Mouse (Mus musculus) gastrocnemius, postnatal 36 days (tissue): ENCODE measurements around the gene Prr19. TPM values are rescaled to one million over a fixed set of nuclear protein-coding genes. Genes with fewer than 3 reads are reported as not detected.
A peak's percentile ranks its signal among the peaks of the same experiment; 100 is the strongest.
"Not testable (repeated sequence)": the region's sequence is repeated elsewhere in the genome, so short reads cannot be mapped to it uniquely, and the experiment has no call there.

Source experiments
- DNase-seq, 2 experiments: peaks; one replicate each; pipeline ENCODE4 v3.0.0; 2022
- intact Hi-C: fragments of 180-260 bp; cut with DNase I; formaldehyde crosslinking; loops from one replicate; pipeline ENCODE4 v1.15.1; 2025
- long read RNA-seq, 2 experiments: library from polyadenylated mRNA; stranded (forward); transcript quantifications; one replicate each; pipeline ENCODE4 v2.0.0; 2021
- total RNA-seq, 2 experiments: library from RNA; stranded (reverse); gene quantifications; 2 replicates each; pipeline ENCODE4 v1.2.3; 2021

Prr19 gene
- not detected for total RNA-seq
- long read RNA-seq, experiment 1 = 0 reads
- long read RNA-seq, experiment 2 = 0 reads

DNA sequence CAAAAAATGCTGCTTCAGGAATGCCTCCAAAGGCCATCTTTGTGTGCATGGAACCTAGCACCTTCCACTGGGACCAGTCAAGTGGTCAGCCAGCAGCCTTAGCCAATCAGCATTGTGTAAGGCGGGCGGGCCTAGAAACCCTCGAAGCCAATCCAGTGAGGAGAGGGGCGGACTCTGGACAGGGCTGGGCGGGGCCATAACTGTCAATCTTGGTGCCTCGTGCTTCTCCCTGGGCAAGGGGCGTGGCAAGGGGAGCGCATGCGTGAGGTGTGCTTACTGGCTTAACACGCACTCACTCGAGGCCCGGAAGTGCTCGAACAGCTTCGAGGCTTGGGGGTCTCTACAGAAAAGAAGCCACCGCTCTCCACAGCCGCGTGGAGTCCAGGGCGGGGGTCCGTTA, at the start of gene Prr19:
Gene Prr19 (plus strand): TSS at position 349 of the 400 bp plus-strand sequence.
- intact Hi-C loops = no loop called here
- no peak for DNase-seq

DNA sequence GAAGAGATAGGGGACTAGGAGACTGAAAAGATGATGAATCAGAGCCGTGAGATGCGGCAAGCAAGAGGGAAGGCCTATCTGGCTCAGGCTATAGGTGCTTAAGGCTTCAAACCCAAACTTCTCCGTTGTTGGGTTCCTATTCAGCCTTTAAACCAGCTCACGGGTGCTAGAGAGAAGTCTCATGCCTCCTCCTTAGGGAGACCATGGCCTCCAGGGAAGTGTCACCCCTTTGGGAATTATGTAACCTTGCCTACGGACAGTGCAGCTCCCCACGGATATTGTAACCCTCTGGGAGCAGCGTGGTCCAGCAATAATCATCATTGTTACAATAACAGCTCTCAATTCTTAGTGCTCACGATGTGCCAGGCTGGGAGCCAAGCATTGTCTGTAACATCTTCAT, 49.4 kb upstream of the Prr19 start:
- no peak for DNase-seq
- intact Hi-C loops = no loop called here

DNA sequence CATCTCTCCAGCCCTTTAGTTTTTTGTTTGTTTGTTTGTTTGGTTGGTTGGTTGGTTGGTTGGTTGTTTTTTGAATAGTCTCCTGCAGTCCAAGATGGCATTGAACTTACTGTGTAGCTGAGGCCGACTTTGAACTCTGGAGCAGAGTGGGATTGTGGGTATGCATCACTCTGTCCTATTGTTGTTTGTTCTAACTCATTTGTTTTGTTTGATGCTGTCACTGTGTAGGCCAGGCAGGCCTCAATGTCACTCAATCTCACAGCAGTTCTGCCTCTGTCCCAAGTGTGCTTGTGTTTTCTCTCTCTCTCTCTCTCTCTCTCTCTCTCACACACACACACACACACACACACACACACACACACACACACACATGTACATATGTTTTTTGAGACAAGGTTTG, 39.3 kb upstream of the Prr19 start:
- intact Hi-C loops = no loop called here
- DNase-seq = no peak

DNA sequence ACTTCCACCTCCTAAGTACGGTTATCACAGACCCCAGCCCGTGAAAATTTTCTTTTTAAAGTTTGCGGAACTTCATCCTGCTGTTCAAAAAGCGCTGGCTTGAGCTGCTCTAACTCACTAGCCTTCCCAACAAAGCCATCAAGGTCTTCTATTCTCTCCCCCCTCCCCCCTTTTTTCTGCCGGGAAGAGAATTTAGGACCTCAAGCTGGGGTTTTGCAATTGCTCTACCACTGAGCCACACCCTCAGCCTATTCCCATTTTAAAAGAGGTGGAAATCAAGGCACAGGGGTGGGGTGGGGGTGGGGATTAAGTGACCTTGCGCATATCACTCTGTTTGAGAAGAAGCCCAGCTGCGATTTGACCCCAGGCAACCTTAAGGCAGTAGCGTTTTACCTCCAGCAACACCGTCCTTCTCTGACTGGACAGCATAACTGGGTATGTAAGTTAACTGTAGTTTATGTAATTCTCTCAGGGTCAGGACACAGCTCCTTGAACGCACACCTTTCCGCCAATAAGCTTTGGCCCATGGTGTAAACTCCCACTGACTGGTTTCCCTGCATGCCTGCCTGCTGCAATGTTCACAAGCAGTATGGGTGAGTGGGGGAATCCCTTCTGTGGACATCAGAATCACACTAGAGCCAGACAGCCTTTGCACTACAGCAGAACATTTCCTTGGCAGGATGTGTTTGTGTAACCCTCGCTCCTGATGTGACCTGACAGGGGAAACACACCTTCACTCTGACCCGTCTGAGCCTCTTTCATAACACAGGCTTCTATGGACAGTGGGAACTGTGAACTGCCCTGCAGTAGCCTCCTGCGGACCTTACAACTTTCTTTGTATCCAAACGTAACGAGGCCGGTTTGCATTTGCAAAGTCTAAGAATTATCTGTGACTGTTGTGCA, 37.0 kb upstream of the Prr19 start:
- intact Hi-C loops = no loop called here
- DNase-seq = no peak

GRCm38 (mm10) chr7:25265743-25266142, 35.5 kb upstream of the Prr19 start:
- intact Hi-C loops, DNase-seq: not testable (repeated sequence)

DNA sequence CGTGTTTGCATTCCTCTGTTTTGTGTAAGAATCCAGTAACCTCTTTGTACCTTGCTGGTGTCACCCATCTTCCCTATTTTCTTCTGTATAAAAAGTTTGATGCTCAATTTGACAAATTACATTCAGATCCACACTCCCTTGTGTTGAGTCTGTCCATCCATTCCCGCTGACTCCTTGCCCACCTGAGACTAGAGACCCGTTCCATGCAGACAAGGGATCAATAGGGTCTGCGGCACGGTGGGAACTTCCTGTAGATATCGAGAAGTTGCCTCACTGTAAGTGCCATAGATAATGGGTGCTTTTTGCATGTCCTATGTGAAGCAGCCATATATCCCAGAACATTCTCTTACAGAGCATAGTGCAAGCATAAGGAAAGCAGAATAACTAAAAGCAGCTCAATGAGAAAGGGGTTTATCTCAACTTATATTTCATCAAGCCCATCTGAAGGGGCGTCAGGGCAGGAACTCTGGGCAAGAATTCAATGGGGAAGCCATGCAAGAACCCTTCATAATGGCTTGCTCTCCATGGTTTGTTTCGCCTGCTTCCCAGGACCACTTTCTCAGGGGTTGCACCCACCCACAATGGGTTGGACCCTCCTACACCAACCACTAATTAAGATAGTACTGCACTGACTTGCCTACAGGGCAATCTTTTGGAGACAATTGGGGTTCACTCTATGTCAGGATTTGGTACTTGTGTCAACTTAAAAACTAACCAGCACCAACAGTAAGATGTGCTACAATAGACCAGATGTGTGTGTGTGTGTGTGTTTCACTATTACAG, 34.8 kb upstream of the Prr19 start:
- intact Hi-C loops = no loop called here

GRCm38 (mm10) chr7:25267301-25267750, 33.9 kb upstream of the Prr19 start, which contains the start of gene Cic:
Cic (plus strand) TSS chr7:25267704.
- intact Hi-C loops = no loop called here
- peak in 1 of 2 experiments; percentile 97 for DNase-seq

More for the DNA sequence above, 34.8 kb upstream of the Prr19 start:
- no peak for DNase-seq

GRCm38 (mm10) chr7:25267751-25268463, 33.3 kb upstream of the Prr19 start:
- DNase-seq = peak; percentile 98
- intact Hi-C loops = no loop called here

- DNase-seq = no peak
- intact Hi-C loops = no loop called here
Observed at GRCm38 (mm10) chr7:25268588-25268987, 32.6 kb upstream of the Prr19 start.

DNA sequence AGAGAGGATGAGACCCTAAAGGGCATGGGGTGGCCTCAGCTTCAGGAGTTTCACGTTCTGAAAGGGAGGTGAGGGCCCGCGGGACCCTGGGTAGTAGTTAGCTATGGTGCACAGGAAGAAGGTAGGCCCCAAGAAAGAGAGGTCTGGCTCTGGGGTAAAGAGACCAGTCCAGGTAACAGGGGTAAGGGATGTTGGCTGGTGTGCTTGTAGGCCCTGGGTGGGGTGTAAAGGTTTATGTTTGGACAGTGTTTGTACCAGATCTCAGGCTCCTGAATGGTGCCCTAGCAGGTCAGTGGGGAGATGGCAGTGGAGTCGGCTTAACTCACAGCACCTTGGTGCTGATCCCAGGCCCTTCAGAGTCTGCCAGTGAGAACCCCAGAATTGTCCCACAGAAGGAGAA, 32.2 kb upstream of the Prr19 start:
- intact Hi-C loops = no loop called here
- DNase-seq = peak in 1 of 2 experiments; percentile 15

DNA sequence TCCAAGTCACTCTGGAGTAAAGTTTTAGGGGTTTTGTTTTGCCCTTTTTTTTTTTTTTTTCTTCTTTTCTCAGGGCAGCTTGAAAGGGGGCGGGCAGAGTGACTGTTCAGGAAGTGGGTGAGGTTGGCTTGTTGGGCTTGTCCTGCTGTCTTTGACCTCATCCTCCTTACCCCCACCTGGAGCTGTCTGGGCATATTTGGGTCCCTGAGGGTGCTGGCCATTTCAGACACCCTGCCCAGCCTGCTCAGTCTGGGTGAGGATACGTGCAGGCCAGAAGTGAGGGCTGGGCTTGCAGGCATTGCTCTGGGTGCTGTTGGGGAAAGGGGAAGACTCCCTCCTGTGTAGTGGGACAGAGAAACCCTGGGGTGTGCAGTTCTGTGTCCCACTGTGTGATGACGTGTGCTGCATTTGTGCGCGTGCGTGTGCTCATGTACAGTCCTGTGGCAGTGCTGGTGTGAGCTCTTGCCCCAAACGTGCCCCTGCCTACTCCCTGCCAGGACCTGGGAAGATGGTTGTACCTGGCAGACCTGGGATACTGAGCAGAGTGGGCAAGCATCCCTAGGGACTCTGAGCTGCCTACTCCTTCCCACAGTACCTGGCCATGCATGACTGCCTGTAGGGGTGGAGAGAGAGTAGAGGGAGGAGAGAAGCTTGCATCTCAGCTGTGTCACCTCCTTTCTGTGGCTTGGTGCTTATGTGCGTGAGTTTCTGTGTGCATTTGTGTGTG, 31.5 kb upstream of the Prr19 start:
- DNase-seq = peak in 1 of 2 experiments; percentile 22
- intact Hi-C loops = loop anchor here (2.0 kb wide), 1 partner anchor 25 kb away; no protein-coding TSS in a partner anchor

DNA sequence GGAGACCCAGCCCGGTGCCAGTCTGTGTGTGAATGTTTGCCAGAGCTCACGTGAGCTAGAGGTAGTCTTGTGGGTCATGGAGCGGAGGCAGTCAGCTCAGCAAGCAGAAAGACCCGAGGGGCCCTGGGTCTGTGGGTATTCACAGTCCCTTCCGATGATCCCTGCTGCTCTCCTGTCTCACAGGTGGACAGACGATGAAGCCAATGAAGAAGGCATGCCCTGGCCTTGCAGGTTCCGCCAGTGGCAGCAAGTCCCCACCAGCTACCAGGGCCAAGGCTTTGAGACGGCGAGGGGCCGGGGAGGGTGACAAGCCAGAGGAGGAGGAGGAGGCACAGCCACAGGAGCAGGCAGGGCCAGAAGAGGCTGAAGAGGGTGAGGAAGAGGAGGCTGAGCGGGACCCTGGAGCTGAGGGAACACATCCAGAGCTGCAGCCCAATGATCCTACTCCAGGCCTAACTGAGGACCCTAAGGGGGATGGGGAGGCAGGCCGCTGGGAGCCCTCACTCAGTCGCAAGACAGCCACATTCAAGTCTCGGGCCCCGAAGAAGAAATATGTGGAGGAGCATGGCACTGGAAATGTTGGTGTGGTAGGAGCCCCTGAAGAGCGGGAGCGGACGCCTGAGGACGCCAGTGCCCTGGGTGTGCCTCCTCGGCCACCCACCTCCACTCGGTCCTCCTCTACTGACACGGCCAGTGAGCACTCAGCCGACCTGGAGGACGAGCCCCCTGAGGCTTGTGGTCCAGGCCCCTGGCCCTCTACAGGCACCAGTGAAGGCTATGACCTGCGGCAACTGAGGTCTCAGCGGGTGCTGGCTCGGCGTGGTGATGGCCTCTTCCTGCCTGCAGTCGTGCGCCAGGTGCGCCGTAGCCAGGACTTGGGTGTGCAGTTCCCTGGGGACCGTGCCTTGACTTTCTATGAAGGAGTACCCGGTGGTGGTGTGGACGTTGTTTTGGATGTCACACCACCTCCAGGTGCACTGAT, 30.3 kb upstream of the Prr19 start:
- intact Hi-C loops = loop anchor here (2.0 kb wide), 1 partner anchor 26 kb away; no protein-coding TSS in a partner anchor
- DNase-seq = peak in 1 of 2 experiments; percentile 13

GRCm38 (mm10) chr7:25271651-25272444, 29.4 kb upstream of the Prr19 start:
- DNase-seq = peak in 1 of 2 experiments; percentile 13
- intact Hi-C loops = loop anchor here (2.0 kb wide), 1 partner anchor 27 kb away; no protein-coding TSS in a partner anchor

- intact Hi-C loops = no loop called here
- no peak for DNase-seq
Observed at GRCm38 (mm10) chr7:25272445-25273258, 28.6 kb upstream of the Prr19 start.

DNA sequence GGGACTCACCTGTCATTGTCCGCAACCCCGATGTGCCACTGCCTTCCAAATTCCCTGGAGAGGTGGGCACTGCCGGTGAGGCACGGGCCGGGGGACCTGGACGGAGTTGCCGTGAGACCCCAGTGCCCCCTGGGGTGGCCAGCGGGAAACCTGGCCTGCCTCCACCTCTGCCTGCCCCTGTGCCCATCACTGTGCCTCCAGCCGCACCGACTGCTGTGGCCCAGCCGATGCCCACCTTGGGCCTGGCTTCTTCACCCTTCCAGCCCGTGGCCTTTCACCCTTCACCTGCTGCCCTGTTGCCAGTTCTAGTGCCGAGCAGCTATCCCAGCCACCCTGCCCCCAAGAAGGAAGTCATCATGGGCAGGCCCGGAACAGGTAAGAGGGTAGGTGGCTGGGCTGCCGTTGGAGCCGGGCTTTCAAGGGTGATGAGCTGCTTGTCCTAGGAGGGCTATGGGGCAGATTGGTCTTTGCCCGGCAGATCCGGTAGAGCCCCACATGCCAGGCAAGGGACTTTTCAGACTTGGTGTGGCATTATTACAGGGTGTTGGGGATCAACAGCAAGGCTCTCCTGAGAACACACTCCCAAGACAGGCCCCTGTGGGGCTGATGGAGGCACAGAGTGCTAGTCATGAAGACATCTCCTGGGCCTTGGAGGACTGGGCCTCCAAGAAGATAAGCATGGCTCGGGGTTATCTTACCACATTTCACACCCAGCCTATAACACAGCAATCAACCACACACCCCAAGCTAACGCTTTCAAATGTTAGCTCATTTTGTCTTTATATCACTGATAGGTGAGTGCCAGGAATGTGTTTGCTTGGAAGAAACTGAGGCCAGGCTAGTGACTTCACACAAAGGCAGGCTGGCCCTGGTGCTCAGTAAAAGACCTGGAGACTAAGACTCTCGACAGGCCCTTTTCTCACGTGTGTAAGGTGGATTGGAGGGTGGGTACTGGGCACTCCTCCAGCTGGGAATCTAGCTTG, 27.7 kb upstream of the Prr19 start:
- intact Hi-C loops = no loop called here
- no peak for DNase-seq

GRCm38 (mm10) chr7:25274571-25274970, 26.6 kb upstream of the Prr19 start:
- intact Hi-C loops = no loop called here
- no peak for DNase-seq
